Mouse (Mus musculus) small intestine, adult 2 months (tissue): ENCODE results near the gene Ppil6.

Experiments used
- CTCF ChIP-seq: fragments of 200-500 bp; IDR thresholded peaks from 2 replicates; pipeline ENCODE4 v1.5.1; 2012; ENCODE audit warnings: low read depth, mild to moderate bottlenecking, control low read depth, inconsistent platforms, low read length, moderate library complexity, mixed read lengths; ENCODE audit not compliant: insufficient replicate concordance, insufficient read length; ENCODE audit errors: extremely low read depth
- POLR2A ChIP-seq: fragments of 200-500 bp; IDR thresholded peaks from 2 replicates; pipeline ENCODE4 v1.6.1; 2012; ENCODE audit warnings: low read depth, mild to moderate bottlenecking, control low read depth, inconsistent platforms, low read length, moderate library complexity

DNA sequence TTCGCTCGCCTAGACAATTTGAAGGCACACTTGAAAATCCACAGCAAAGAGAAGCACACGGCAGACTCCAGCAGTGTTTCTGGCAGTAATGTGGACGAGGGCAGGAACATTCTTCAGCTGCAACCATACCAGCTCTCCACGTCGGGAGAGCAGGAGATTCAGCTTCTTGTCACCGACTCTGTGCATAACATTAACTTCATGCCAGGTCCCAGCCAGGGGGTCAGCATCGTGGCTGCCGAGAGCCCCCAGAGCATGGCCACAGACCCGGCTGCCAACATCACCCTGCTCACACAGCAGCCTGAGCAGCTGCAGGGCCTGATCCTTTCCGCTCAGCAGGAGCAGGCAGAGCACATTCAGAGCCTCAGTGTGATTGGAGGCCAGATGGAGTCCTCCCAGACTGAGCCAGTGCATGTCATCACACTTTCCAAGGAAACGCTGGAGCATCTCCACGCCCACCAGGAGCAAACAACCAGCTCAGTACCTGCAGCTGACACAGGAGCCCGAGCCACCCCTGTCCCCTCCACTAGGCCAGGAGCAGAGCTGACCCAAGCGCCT lies 25.8 kb upstream of the Ppil6 start:
- TF ChIP-seq CTCF (no peak), POLR2A (no peak)
